Mouse (Mus musculus) erythroblast, embryonic 14.5 days (primary cell): ENCODE measurements at regions not wholly inside any gene's neighbourhood (a gene's known extent, or its start where the extent isn't known, plus 50 kb on each side); places are given as distances from the start of the nearest gene placed in this dataset.

Source experiments
- GATA1 ChIP-seq: IDR thresholded peaks from 2 replicates; pipeline ENCODE4 v1.6.1; 2012; ENCODE audit warnings: low read length, inconsistent platforms, mixed read lengths
- TAL1 ChIP-seq: IDR thresholded peaks from 3 replicates; pipeline ENCODE4 v1.6.1; 2012; ENCODE audit warnings: low read length, inconsistent platforms, mixed read lengths

DNA sequence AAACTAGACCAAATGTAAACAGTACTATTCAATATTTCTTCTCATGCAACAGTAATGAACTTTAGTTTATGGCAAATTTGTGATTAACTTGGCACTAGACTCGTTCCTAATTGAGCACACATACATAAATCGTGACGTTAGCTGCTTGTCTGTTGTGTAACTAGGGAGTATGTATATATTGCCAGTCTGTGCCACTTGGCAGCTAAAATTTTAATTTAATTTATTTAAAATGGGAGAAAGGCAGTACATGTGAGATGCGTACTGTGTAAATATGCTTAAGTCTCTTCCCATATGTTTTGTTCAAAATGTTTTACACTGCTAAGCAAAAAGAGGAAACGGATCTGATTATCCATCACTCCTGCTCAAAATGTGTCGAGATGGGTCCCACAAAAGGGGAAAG lies 553.1 kb downstream of the Rwdd3 start:
- TF ChIP-seq GATA1 (no peak), TAL1 (no peak)
